Mouse (Mus musculus) forebrain, embryonic 10.5 days (tissue): Measurements from ENCODE around the gene Pdcd1lg2. TPM values are rescaled to one million over a fixed set of nuclear protein-coding genes. Genes with fewer than 3 reads are reported as not detected.

Experiments
- DNase-seq: peaks from one replicate; pipeline ENCODE4 v3.0.0-alpha.2; 2017; ENCODE audit warnings: low spot score; ENCODE audit errors: extremely low spot score
- H3K27ac ChIP-seq: fragments of 300-500 bp; sonication (generic); 2 replicates; pipeline ENCODE4 v1.5.1; 2016; ENCODE audit warnings: mild to moderate bottlenecking
- H3K27me3 ChIP-seq: fragments of 300-500 bp; sonication (generic); 2 replicates; pipeline ENCODE4 v1.6.1; 2016; ENCODE audit warnings: mild to moderate bottlenecking; ENCODE audit not compliant: poor library complexity, severe bottlenecking
- H3K36me3 ChIP-seq: fragments of 300-500 bp; sonication (generic); replicated peaks from 2 replicates; pipeline ENCODE4 v1.6.1; 2016; ENCODE audit warnings: mild to moderate bottlenecking, moderate library complexity
- H3K4me1 ChIP-seq: fragments of 300-500 bp; sonication (generic); 2 replicates; pipeline ENCODE4 v1.6.1; 2016
- H3K4me3 ChIP-seq: fragments of 300-500 bp; sonication (generic); 2 replicates; pipeline ENCODE4 v1.5.1; 2016; ENCODE audit warnings: mild to moderate bottlenecking, moderate library complexity
- H3K9me3 ChIP-seq: fragments of 300-500 bp; sonication (generic); 2 replicates; pipeline ENCODE4 v1.6.1; 2016; ENCODE audit warnings: mild to moderate bottlenecking, moderate library complexity
- WGBS: fragments of 180-500 bp; shearing (Covaris S2); methylation state at CpG from one replicate; pipeline ENCODE4 v1.1.7; 2016; 5-methylcytosine and 5-hydroxymethylcytosine counted together
- polyA plus RNA-seq: library from polyadenylated mRNA; unstranded; fragments of >200 nt; fragmentation: Nextera tagmentation; extraction: Ambion mirVana; gene quantifications from 2 replicates; pipeline ENCODE4 v1.2.1, GENCODE M21; 2016

Gene Pdcd1lg2
- polyA plus RNA-seq, 1 experiment from 2014 or later, result not detected

- whole genome bisulfite sequencing, result 94% methylated on average over 9 of the region's 9 CpGs
- no peak overlapping the region for H3K4me3 ChIP-seq
- peaks cover 15% of the 10 kb centered on the region for H3K4me1 ChIP-seq
- no peaks in the 10 kb centered on the region for H3K9me3 ChIP-seq
- no peak overlapping the region for H3K27ac ChIP-seq
- no peaks in the 10 kb centered on the region for H3K27me3 ChIP-seq
- H3K36me3 ChIP-seq, result no peaks in the 10 kb centered on the region
- no peak for DNase-seq
Observed at GRCm38 (mm10) chr19:29466819-29467218, 56.1 kb downstream of the Pdcd1lg2 start.

GRCm38 (mm10) chr19:29468941-29469685 is 58.4 kb downstream of the Pdcd1lg2 start:
- no peaks in the 10 kb centered on the region for H3K9me3 ChIP-seq
- no peak for DNase-seq
- WGBS, result 91% methylated on average over 10 of the region's 10 CpGs
- H3K4me3 ChIP-seq, result no peak overlapping the region
- H3K4me1 ChIP-seq, result peaks cover 15% of the 10 kb centered on the region
- no peak overlapping the region for H3K27ac ChIP-seq
- no peaks in the 10 kb centered on the region for H3K27me3 ChIP-seq
- H3K36me3 ChIP-seq, result no peaks in the 10 kb centered on the region

GRCm38 (mm10) chr19:29469686-29470254 is 59.1 kb downstream of the Pdcd1lg2 start:
- no peaks in the 10 kb centered on the region for H3K9me3 ChIP-seq
- no peak overlapping the region for H3K4me3 ChIP-seq
- DNase-seq, result no peak
- peaks cover 15% of the 10 kb centered on the region for H3K4me1 ChIP-seq
- no peaks in the 10 kb centered on the region for H3K36me3 ChIP-seq
- no peak overlapping the region for H3K27ac ChIP-seq
- WGBS, result 94% methylated on average over 2 of the region's 2 CpGs
- H3K27me3 ChIP-seq, result no peaks in the 10 kb centered on the region

GRCm38 (mm10) chr19:29470652-29471051 is 59.9 kb downstream of the Pdcd1lg2 start:
- no peak overlapping the region for H3K4me3 ChIP-seq
- DNase-seq, result no peak
- H3K4me1 ChIP-seq, result peaks cover 15% of the 10 kb centered on the region
- peak overlapping the region; percentile 60; the same call in 1 of the 2 replicates for H3K27ac ChIP-seq
- 29% methylated on average over 4 of the region's 4 CpGs for WGBS
- no peaks in the 10 kb centered on the region for H3K9me3 ChIP-seq
- H3K36me3 ChIP-seq, result no peaks in the 10 kb centered on the region
- no peaks in the 10 kb centered on the region for H3K27me3 ChIP-seq

GRCm38 (mm10) chr19:29472424-29472823 is 61.7 kb downstream of the Pdcd1lg2 start:
- no peaks in the 10 kb centered on the region for H3K27me3 ChIP-seq
- WGBS, result 92% methylated on average over 8 of the region's 8 CpGs
- H3K36me3 ChIP-seq, result no peaks in the 10 kb centered on the region
- no peaks in the 10 kb centered on the region for H3K9me3 ChIP-seq
- peaks cover 15% of the 10 kb centered on the region for H3K4me1 ChIP-seq
- H3K27ac ChIP-seq, result no peak overlapping the region
- DNase-seq, result no peak
- H3K4me3 ChIP-seq, result no peak overlapping the region

- H3K9me3 ChIP-seq, result no peaks in the 10 kb centered on the region
- no peak for DNase-seq
- H3K4me1 ChIP-seq, result peaks cover 15% of the 10 kb centered on the region
- WGBS, result 89% methylated on average over 5 of the region's 5 CpGs
- H3K36me3 ChIP-seq, result no peaks in the 10 kb centered on the region
- no peak overlapping the region for H3K27ac ChIP-seq
- no peaks in the 10 kb centered on the region for H3K27me3 ChIP-seq
- H3K4me3 ChIP-seq, result no peak overlapping the region
Observed at GRCm38 (mm10) chr19:29472946-29473345, 62.2 kb downstream of the Pdcd1lg2 start.

GRCm38 (mm10) chr19:29474803-29475202 is 64.1 kb downstream of the Pdcd1lg2 start:
- 79% methylated on average over 2 of the region's 2 CpGs for WGBS
- Histone ChIP-seq H3K27me3 (no peaks in the 10 kb centered on the region), H3K36me3 (no peaks in the 10 kb centered on the region), H3K9me3 (no peaks in the 10 kb centered on the region), H3K27ac (no peak overlapping the region), H3K4me1 (peaks cover 15% of the 10 kb centered on the region), H3K4me3 (no peak overlapping the region)
- no peak for DNase-seq

GRCm38 (mm10) chr19:29475210-29475620 is 64.5 kb downstream of the Pdcd1lg2 start:
- Histone ChIP-seq H3K27ac (no peak overlapping the region), H3K27me3 (no peaks in the 10 kb centered on the region), H3K4me1 (peaks cover 11% of the 10 kb centered on the region), H3K9me3 (no peaks in the 10 kb centered on the region), H3K36me3 (no peaks in the 10 kb centered on the region), H3K4me3 (no peak overlapping the region)
- 91% methylated on average over 4 of the region's 4 CpGs for WGBS
- no peak for DNase-seq

- Histone ChIP-seq H3K4me3 (no peak overlapping the region), H3K9me3 (no peaks in the 10 kb centered on the region), H3K27me3 (no peaks in the 10 kb centered on the region), H3K36me3 (no peaks in the 10 kb centered on the region), H3K4me1 (peaks cover 4% of the 10 kb centered on the region; the same call in 1 of the 2 replicates), H3K27ac (no peak overlapping the region)
- DNase-seq, result no peak
- WGBS, result 60% methylated on average over 4 of the region's 4 CpGs
Observed at GRCm38 (mm10) chr19:29478598-29478997, 67.9 kb downstream of the Pdcd1lg2 start.

GRCm38 (mm10) chr19:29481578-29481977 is 70.9 kb downstream of the Pdcd1lg2 start:
- peaks cover 4% of the 10 kb centered on the region; the same call in 1 of the 2 replicates for H3K4me1 ChIP-seq
- H3K9me3 ChIP-seq, result no peaks in the 10 kb centered on the region
- 84% methylated on average over 6 of the region's 6 CpGs for WGBS
- H3K27ac ChIP-seq, result no peak overlapping the region
- no peaks in the 10 kb centered on the region for H3K27me3 ChIP-seq
- no peak for DNase-seq
- H3K4me3 ChIP-seq, result no peak overlapping the region
- H3K36me3 ChIP-seq, result no peaks in the 10 kb centered on the region

GRCm38 (mm10) chr19:29482148-29482547 is 71.4 kb downstream of the Pdcd1lg2 start:
- 80% methylated on average over 5 of the region's 5 CpGs for WGBS
- DNase-seq, result no peak
- 0 out of 2 replicates have a peak overlapping the region, but pooled peaks have one; percentile 48 for H3K27ac ChIP-seq

GRCm38 (mm10) chr19:29482637-29483036 is 71.9 kb downstream of the Pdcd1lg2 start:
- peaks cover 4% of the 10 kb centered on the region; the same call in 1 of the 2 replicates for H3K4me1 ChIP-seq
- H3K9me3 ChIP-seq, result no peaks in the 10 kb centered on the region
- 0 out of 2 replicates have a peak overlapping the region, but pooled peaks have one; percentile 48 for H3K27ac ChIP-seq
- no peak for DNase-seq
- WGBS, result 78% methylated on average over 3 of the region's 3 CpGs
- H3K4me3 ChIP-seq, result no peak overlapping the region
- no peaks in the 10 kb centered on the region for H3K36me3 ChIP-seq
- H3K27me3 ChIP-seq, result no peaks in the 10 kb centered on the region

More at GRCm38 (mm10) chr19:29482148-29482547, 71.4 kb downstream of the Pdcd1lg2 start:
- H3K9me3 ChIP-seq, result no peaks in the 10 kb centered on the region
- no peaks in the 10 kb centered on the region for H3K36me3 ChIP-seq
- H3K4me1 ChIP-seq, result peaks cover 4% of the 10 kb centered on the region; the same call in 1 of the 2 replicates
- no peaks in the 10 kb centered on the region for H3K27me3 ChIP-seq
- H3K4me3 ChIP-seq, result no peak overlapping the region

- H3K27me3 ChIP-seq, result no peaks in the 10 kb centered on the region
- 89% methylated on average over 2 of the region's 2 CpGs for WGBS
Observed at GRCm38 (mm10) chr19:29483386-29483785, 72.7 kb downstream of the Pdcd1lg2 start.

More at GRCm38 (mm10) chr19:29483386-29483785, 72.7 kb downstream of the Pdcd1lg2 start:
- Histone ChIP-seq H3K36me3 (no peaks in the 10 kb centered on the region), H3K4me1 (peaks cover 4% of the 10 kb centered on the region; the same call in 1 of the 2 replicates), H3K4me3 (no peak overlapping the region), H3K9me3 (no peaks in the 10 kb centered on the region), H3K27ac (no peak overlapping the region)
- DNase-seq, result no peak
